Mouse (Mus musculus): Measurements from ENCODE around the gene Farsb. TPM values are rescaled to one million over a fixed set of nuclear protein-coding genes. Genes with fewer than 3 reads are reported as not detected.

Gene Farsb
- total RNA-seq, 2 experiments from 2014 or later = 70.0 to 71.8 TPM

GRCm38 (mm10) chr1:78417154-78417911 lies 71.4 kb downstream of the Farsb start:
- no peak for DNase-seq

GRCm38 (mm10) chr1:78414421-78414820 lies 74.3 kb downstream of the Farsb start:
- DNase-seq = no peak

GRCm38 (mm10) chr1:78412668-78413067 lies 76.0 kb downstream of the Farsb start:
- no peak for DNase-seq

GRCm38 (mm10) chr1:78409396-78409795 lies 79.3 kb downstream of the Farsb start:
- no peak for DNase-seq

GRCm38 (mm10) chr1:78401413-78401812 lies 87.3 kb downstream of the Farsb start:
- no peak for DNase-seq

GRCm38 (mm10) chr1:78399755-78400154 lies 88.9 kb downstream of the Farsb start:
- no peak for DNase-seq

- DNase-seq = no peak
Observed at GRCm38 (mm10) chr1:78396320-78396913, 92.3 kb downstream of the Farsb start.

GRCm38 (mm10) chr1:78395737-78396136 lies 93.0 kb downstream of the Farsb start:
- DNase-seq = no peak

GRCm38 (mm10) chr1:78395191-78395735 lies 93.4 kb downstream of the Farsb start:
- DNase-seq = no peak

- DNase-seq = no peak
Observed at GRCm38 (mm10) chr1:78388848-78389247, 99.8 kb downstream of the Farsb start.

GRCm38 (mm10) chr1:78387854-78388253 lies 100.8 kb downstream of the Farsb start:
- no peak for DNase-seq

GRCm38 (mm10) chr1:78380950-78381349 lies 107.7 kb downstream of the Farsb start:
- DNase-seq = no peak

GRCm38 (mm10) chr1:78375058-78375457 lies 113.6 kb downstream of the Farsb start:
- no peak for DNase-seq

- no peak for DNase-seq
Observed at GRCm38 (mm10) chr1:78373836-78374235, 114.9 kb downstream of the Farsb start.

GRCm38 (mm10) chr1:78372316-78372715 lies 116.4 kb downstream of the Farsb start:
- no peak for DNase-seq

- no peak for DNase-seq
Observed at GRCm38 (mm10) chr1:78371569-78372236, 117.0 kb downstream of the Farsb start.

GRCm38 (mm10) chr1:78370121-78370520 lies 118.6 kb downstream of the Farsb start:
- no peak for DNase-seq

Other genes starting within 250 kb of the Farsb start
- 1 to 10 TPM; 4.0 to 5.5 TPM for gene Sgpp2, start 178.6 kb downstream of the Farsb start, total RNA-seq (2021)
- gene Mogat1, start 22.1 kb upstream of the Farsb start, total RNA-seq (2021) = not detected
- gene BC035947, start 23.3 kb upstream of the Farsb start, total RNA-seq (2021) = under 1 TPM; 0.25 to 0.60 TPM
- 100 to 1,000 TPM; 174 to 180 TPM for gene Acsl3, start 168.9 kb upstream of the Farsb start, total RNA-seq (2021)
- 10 to 100 TPM; 22.5 to 25.7 TPM for gene Utp14b, start 169.1 kb upstream of the Farsb start, total RNA-seq (2021)

Data from layer of hippocampus, postnatal 36 days (tissue).